Mouse (Mus musculus) limb, embryonic 12.5 days (tissue): ENCODE measurements around the gene Sprr2f. TPM values are rescaled to one million over a fixed set of nuclear protein-coding genes. Genes with fewer than 3 reads are reported as not detected.

Experiments
- polyA plus RNA-seq: library from polyadenylated mRNA; unstranded; fragments of >200 nt; fragmentation: Nextera tagmentation; extraction: Ambion mirVana; gene quantifications from 2 replicates; pipeline ENCODE4 v1.2.1, GENCODE M21; 2016

The Sprr2f gene
- polyA plus RNA-seq, 1 experiment from 2014 or later: not detected

Other genes starting within 250 kb of the Sprr2f start
- not detected in 2 replicates for gene Prr9, start 241.2 kb upstream of the Sprr2f start, polyA plus RNA-seq
- not detected in 2 replicates for gene Lelp1, start 222.4 kb upstream of the Sprr2f start, polyA plus RNA-seq
- gene Sprr2a1, start 149.4 kb upstream of the Sprr2f start, polyA plus RNA-seq: not detected in 2 replicates
- gene Sprr2a2, start 149.3 kb upstream of the Sprr2f start, polyA plus RNA-seq: 0.90 and 1.0 TPM in 2 replicates
- gene Sprr2a3, start 79.8 kb upstream of the Sprr2f start, polyA plus RNA-seq: not detected in 2 replicates
- not detected in 2 replicates for gene Sprr2b, start 48.6 kb upstream of the Sprr2f start, polyA plus RNA-seq
- not detected in 2 replicates for gene Sprr2d, start 26.0 kb upstream of the Sprr2f start, polyA plus RNA-seq
- gene Sprr2e, start 13.0 kb upstream of the Sprr2f start, polyA plus RNA-seq: not detected in 2 replicates
- not detected in 2 replicates for gene Sprr2h, start 20.5 kb downstream of the Sprr2f start, polyA plus RNA-seq
- not detected in 2 replicates for gene Sprr2i, start 42.8 kb downstream of the Sprr2f start, polyA plus RNA-seq
- not detected in 2 replicates for gene Sprr2j-ps, start 52.9 kb downstream of the Sprr2f start, polyA plus RNA-seq
- 6.4 and 7.6 TPM in 2 replicates for gene Gm9774, start 64.2 kb downstream of the Sprr2f start, polyA plus RNA-seq
- not detected in 2 replicates for gene Sprr2k, start 67.4 kb downstream of the Sprr2f start, polyA plus RNA-seq
- gene Sprr1b, start 73.6 kb downstream of the Sprr2f start, polyA plus RNA-seq: not detected in 2 replicates
- not detected in 2 replicates for gene Sprr3, start 93.5 kb downstream of the Sprr2f start, polyA plus RNA-seq
- not detected in 2 replicates for gene Sprr1a, start 120.7 kb downstream of the Sprr2f start, polyA plus RNA-seq
- not detected in 2 replicates for gene Sprr4, start 135.3 kb downstream of the Sprr2f start, polyA plus RNA-seq
- gene 2310046K23Rik, start 169.3 kb downstream of the Sprr2f start, polyA plus RNA-seq: not detected in 2 replicates
- gene Ivl, start 208.5 kb downstream of the Sprr2f start, polyA plus RNA-seq: 0.18 TPM in 1 of 2 replicates, not detected in the other
- not detected in 2 replicates for gene Smcp, start 223.8 kb downstream of the Sprr2f start, polyA plus RNA-seq
- not detected in 2 replicates for gene 2210017I01Rik, start 242.3 kb downstream of the Sprr2f start, polyA plus RNA-seq